Mouse (Mus musculus): Measurements from ENCODE around the gene Akap1.

Akap1 gene

GRCm38 (mm10) chr11:88842315-88842975, 21.9 kb downstream of the Akap1 start:
- DNase-seq (ENCODE audit: low spot score in 2 of 2), result no peak

- DNase-seq (ENCODE audit: low spot score in 2 of 2), result no peak
Observed at GRCm38 (mm10) chr11:88841406-88841805, 23.0 kb downstream of the Akap1 start.

DNA sequence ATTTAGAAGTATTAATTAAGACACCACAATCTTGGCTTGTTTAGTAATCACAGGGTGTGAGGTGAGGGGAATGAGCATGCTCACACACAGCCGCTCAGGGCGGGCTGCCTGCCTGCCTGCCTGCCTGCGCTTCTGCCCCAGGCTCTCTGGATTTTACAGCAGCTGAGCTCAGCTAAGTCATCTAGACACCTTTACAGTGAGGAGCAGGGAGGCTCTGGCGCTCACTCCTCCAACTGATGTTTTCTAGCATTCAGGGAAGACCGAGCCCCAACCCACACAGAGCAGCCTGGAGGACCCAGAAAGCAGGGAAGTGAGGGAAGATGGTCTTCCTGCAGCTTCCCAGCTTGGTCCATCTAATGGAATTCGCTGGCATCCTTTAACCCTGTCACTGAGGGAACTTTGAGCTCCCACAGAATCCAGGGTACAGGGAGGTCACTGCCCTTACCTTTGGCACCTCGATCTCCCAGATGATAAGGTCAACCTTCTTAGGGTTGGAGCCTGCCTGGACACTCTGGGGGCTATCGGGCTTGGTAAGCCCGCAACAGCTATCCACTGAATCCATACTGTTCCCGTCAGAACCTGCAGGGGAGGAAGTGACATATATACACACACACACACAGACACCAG, 23.5 kb downstream of the Akap1 start:
- DNase-seq (ENCODE audit: low spot score in 2 of 2), result no peak

- no peak for DNase-seq (ENCODE audit: low spot score in 2 of 2)
Observed at GRCm38 (mm10) chr11:88840292-88840691, 24.1 kb downstream of the Akap1 start.

- DNase-seq (ENCODE audit: low spot score in 2 of 2), result no peak
Observed at GRCm38 (mm10) chr11:88839379-88839778, 25.0 kb downstream of the Akap1 start.

GRCm38 (mm10) chr11:88838630-88839029, 25.8 kb downstream of the Akap1 start:
- peak in 1 of 2 experiments; percentile 54 for DNase-seq (ENCODE audit: low spot score in 2 of 2)

GRCm38 (mm10) chr11:88834606-88835005, 29.8 kb downstream of the Akap1 start:
- no peak for DNase-seq (ENCODE audit: low spot score in 2 of 2)

DNA sequence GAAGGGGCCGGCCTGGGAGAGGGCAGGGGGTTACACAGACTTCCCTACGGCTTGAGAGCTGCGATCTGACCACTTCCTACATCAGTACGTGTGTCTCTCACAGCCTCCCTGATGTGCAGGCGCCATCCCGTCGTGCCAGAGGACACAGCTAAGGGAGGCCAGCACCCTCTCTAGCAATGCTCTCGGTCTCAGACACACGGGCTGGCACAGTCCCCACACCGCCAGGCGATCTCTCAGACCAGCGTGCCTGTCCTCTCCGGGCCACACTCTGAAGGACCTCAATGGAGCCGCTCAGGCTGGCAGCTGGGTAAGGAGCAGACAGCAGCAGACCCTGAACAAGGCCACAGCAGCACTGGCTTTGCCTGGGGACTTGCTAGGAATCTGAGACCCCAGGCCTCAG, 30.3 kb downstream of the Akap1 start:
- no peak for DNase-seq (ENCODE audit: low spot score in 2 of 2)

- DNase-seq (ENCODE audit: low spot score in 2 of 2), result peak in 1 of 2 experiments; percentile 44
Observed at GRCm38 (mm10) chr11:88833099-88833498, 31.3 kb downstream of the Akap1 start.

- no peak for DNase-seq (ENCODE audit: low spot score in 2 of 2)
Observed at GRCm38 (mm10) chr11:88830257-88830804, 34.1 kb downstream of the Akap1 start.

GRCm38 (mm10) chr11:88828528-88828927, 35.9 kb downstream of the Akap1 start:
- DNase-seq (ENCODE audit: low spot score in 2 of 2), result no peak

DNA sequence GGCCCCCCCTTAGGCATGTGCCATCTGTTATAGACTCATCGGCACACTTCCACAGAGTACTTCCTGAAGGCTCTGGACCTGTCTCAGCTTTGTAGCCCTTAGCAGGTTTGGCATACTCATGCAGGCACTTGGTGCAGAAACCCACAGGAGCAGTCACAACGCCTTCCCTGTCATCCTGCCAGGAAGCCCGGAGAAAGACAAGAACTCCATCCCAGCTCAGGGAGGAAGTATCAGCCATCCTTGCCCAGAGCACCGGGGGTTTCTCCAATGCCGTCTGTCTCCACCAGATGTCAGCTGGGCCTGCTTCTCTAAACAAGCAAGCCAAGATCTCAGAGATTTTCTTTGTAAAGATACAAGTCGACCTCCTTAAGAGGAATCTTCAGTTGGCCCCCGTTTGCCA, 38.5 kb downstream of the Akap1 start:
- DNase-seq (ENCODE audit: low spot score in 2 of 2), result no peak

- peak; percentile 43 to 67 for DNase-seq (ENCODE audit: low spot score in 2 of 2)
Observed at GRCm38 (mm10) chr11:88822991-88823390, 41.4 kb downstream of the Akap1 start.

- DNase-seq (ENCODE audit: low spot score in 2 of 2), result no peak
Observed at GRCm38 (mm10) chr11:88822526-88822925, 41.9 kb downstream of the Akap1 start.

DNA sequence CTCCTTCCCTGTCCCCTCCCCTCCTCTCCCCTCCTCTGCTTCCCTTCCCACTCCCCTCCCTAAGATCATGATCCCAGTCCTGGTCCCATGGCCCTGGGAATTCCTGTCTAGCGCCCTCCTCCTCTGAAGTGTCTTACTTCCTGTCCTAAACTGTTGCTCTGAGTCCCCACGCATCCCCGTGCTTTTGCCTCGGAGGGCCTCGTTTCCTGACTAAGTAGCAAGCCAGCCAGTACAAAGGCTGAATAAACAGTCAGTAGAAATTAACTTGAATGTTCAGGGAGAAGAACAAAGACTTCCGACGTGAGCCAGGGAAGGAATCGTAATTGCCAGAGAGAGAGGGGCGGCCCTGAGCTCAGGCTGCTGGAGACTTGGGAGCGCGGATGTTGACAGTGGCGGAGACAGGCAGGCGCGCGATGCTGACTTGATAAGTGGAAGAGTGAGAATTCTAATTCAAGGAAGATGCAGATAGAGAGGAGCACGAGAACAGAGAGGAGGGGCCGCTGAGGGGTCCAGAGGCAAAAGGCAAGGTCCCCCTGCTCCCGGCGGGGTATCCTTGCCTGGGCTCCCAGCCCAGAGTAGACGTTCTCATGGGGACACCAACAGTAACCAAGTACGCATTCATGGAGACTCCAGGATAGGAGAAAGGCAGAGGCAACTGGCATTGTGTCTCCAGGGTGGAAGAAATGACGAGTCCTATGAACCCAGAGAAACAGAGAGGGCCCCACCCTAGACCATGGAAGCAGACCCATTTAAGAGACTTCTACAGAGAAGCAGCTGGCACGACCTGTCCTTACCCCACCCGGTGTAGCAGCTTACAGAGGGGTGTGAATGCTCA, 43.4 kb downstream of the Akap1 start:
- no peak for DNase-seq (ENCODE audit: low spot score in 2 of 2)

GRCm38 (mm10) chr11:88820253-88820652, 44.1 kb downstream of the Akap1 start:
- DNase-seq (ENCODE audit: low spot score in 2 of 2), result no peak

GRCm38 (mm10) chr11:88817061-88817460, 47.3 kb downstream of the Akap1 start:
- no peak for DNase-seq (ENCODE audit: low spot score in 2 of 2)

GRCm38 (mm10) chr11:88803231-88804010, 61.0 kb downstream of the Akap1 start:
- DNase-seq (ENCODE audit: low spot score in 2 of 2), result no peak

- DNase-seq (ENCODE audit: low spot score in 2 of 2), result no peak
Observed at GRCm38 (mm10) chr11:88796207-88796606, 68.2 kb downstream of the Akap1 start.

DNA sequence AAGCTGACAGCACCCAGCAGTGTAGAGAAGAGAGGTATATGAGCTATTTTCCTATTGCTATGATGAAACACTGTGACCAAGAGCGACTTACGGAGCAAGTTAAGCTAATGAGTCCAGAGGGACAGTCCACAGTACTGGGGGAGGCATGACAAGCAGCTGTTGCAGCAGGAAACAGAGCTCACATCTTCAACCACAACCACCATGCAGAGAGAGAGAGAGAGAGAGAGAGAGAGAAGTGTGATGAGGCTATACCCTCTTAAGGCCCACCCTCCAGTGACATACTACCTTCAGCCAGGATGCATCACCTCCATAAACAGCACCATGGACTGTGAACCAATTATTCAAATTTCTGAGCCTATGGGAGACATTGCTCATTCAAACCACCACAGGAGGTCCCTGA, 74.5 kb downstream of the Akap1 start:
- DNase-seq (ENCODE audit: low spot score in 2 of 2), result no peak

DNA sequence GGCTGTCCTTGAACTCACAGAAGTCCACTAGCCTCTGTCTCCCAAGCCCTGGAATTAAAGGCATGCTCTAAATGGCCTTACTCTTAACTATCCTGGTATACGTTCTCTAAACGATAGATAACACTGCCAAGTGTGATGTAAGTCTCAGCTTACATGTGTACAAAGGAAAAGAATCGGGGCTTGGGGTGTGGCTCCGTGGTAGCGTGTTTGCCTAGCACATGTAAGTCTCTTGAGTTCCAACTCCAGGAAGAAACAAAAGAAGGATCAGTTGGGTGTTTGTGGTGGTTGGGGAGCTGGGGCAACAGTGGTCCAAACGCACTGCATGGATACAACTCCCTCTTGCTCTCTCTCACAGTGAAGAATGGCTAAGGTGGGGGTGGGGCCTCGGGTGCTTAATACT, 77.6 kb downstream of the Akap1 start:
- DNase-seq (ENCODE audit: low spot score in 2 of 2), result no peak

DNA sequence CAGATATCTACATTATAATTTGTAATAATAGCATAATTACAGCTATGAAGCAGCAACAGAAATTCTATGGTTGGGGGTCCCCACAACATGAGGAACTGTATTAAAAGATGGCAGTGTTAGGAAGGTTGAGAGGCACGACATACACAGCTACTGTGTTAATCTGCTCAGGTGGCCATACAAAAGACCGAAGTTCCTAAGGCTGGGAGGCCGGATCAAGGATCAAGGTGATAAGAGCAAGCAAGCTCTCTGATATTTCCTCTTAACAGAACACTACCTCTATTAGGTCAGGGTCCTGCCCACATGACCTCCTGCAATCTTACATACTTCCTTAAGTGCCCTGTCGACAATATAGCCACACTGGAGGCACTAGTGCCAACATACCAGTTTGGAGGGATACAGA, 80.9 kb downstream of the Akap1 start:
- no peak for DNase-seq (ENCODE audit: low spot score in 2 of 2)
